20 mouse cellular contexts compared by ENCODE assay signal in the genomic region with DNA sequence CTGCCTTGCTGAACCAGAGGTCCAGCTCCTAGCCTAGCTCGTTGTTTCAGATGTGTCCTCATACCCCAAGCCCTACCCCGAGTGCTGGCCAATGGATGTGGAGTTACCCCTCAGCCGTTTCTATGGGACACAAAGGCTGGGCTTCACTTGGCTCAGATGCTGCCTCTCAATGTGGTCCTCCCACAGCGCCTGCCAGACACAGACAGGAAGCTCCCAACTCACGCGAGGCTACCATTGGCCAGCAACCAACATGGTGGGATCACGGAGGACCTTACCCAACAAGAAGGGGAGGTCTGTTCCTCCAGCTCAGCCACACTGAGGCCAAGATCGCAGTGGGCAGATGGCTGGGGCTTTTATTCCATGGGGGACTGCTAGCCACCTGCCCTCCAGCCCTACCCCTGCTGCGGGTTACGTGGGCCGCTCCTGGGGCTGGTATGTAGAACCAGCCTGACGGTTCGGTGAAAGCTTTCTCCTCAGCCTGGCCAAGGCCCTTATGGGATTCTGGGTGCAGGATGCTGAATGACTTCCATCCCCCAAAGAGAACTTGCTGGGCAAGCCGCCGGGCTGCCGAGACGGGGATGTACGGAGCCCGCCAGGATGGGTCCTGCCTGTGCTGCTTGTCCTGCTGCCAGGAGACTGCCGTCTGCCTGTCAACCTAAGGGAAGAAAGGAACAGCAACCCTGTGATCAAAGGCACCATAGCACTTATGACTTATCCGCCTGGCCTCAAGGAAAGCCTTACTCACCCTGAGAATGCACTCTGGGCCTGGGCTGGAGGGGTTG. TPM values are rescaled to one million over a fixed set of nuclear protein-coding genes. Genes with fewer than 3 reads are reported as not detected.
DNase-seq lines count a peak whose midpoint lies in the region; ATAC-seq and TF ChIP-seq lines count a peak whose summit lies in the region.
"Had no signal": no experiment of that assay in that cellular context is flagged by ENCODE, and none has a peak within 500 bp of the region (broad histone marks: within the 10 kb centered on the region; RNA-seq: fewer than 3 reads in every experiment).

No protein-coding gene starts in this region.

- no peaks in the 10 kb centered on the region for H3K4me1 ChIP-seq in forebrain, embryonic 16.5 days (replicated peaks; ENCODE audit: control insufficient read depth, insufficient read depth, low read length)
- H3K4me1 ChIP-seq in forebrain, embryonic 11.5 days (replicated peaks; ENCODE audit: control insufficient read depth, insufficient read depth, low read length) = no peaks in the 10 kb centered on the region
- H3K4me1 ChIP-seq: heart, embryonic 15.5 days; liver, embryonic 12.5 days had no signal

- H3K27me3 ChIP-seq in forebrain, embryonic 16.5 days (replicated peaks; ENCODE audit: control insufficient read depth, insufficient read depth, low read length) = no peaks in the 10 kb centered on the region
- H3K27me3 ChIP-seq in forebrain, embryonic 11.5 days (ENCODE audit: control insufficient read depth, insufficient read depth, low read length) = no peaks in the 10 kb centered on the region
- H3K27me3 ChIP-seq: heart, embryonic 15.5 days; liver, embryonic 12.5 days; neural tube, embryonic 13.5 days had no signal

- peaks cover 10% of the 10 kb centered on the region for H3K36me3 ChIP-seq in forebrain, embryonic 16.5 days (ENCODE audit: control insufficient read depth, insufficient read depth)
- H3K36me3 ChIP-seq in forebrain, embryonic 11.5 days (ENCODE audit: control insufficient read depth, insufficient read depth, low read length) = peaks cover 5% of the 10 kb centered on the region; the same call in 1 of the 2 replicates

- H3K4me3 ChIP-seq in forebrain, embryonic 16.5 days (replicated peaks; ENCODE audit: low read length) = no peak overlapping the region
- H3K4me3 ChIP-seq in forebrain, embryonic 11.5 days (ENCODE audit: low read depth, low read length) = no peak overlapping the region
- no peak overlapping the region for H3K4me3 ChIP-seq in layer of hippocampus, adult 2 months
- H3K4me3 ChIP-seq: erythroblast, embryonic 14.5 days; heart, embryonic 15.5 days; liver, embryonic 12.5 days; neural tube, embryonic 13.5 days had no signal

- H3K9me3 ChIP-seq in forebrain, embryonic 16.5 days (ENCODE audit: control insufficient read depth, low read length) = no peaks in the 10 kb centered on the region
- no peaks in the 10 kb centered on the region for H3K9me3 ChIP-seq in forebrain, embryonic 11.5 days (ENCODE audit: control insufficient read depth, low read length)
- H3K9me3 ChIP-seq: heart, embryonic 15.5 days; liver, embryonic 12.5 days; neural tube, embryonic 13.5 days had no signal

- no peak overlapping the region for H3K4me2 ChIP-seq in forebrain, embryonic 16.5 days (ENCODE audit: low read length)
- no peak overlapping the region for H3K4me2 ChIP-seq in forebrain, embryonic 11.5 days (ENCODE audit: low read depth, low read length, severe bottlenecking)
- H3K4me2 ChIP-seq: heart, embryonic 15.5 days; liver, embryonic 12.5 days; lung, embryonic 14.5 days; neural tube, embryonic 13.5 days had no signal

- peak; percentile 38; the same call in 1 of the 2 replicates for ATAC-seq in forebrain, embryonic 16.5 days
- no peak for ATAC-seq in forebrain, embryonic 11.5 days (replicated peaks; ENCODE audit: low FRiP score)
- ATAC-seq: liver, embryonic 12.5 days had no signal

- 87% methylated on average over 21 of the region's 21 CpGs for WGBS in forebrain, embryonic 16.5 days
- 93% methylated on average over 21 of the region's 21 CpGs for WGBS in forebrain, embryonic 11.5 days

- no peak overlapping the region for H3K9ac ChIP-seq in forebrain, embryonic 16.5 days (replicated peaks; ENCODE audit: low read depth, low read length)
- no peak overlapping the region for H3K9ac ChIP-seq in forebrain, embryonic 11.5 days (ENCODE audit: low read length)
- H3K9ac ChIP-seq: heart, embryonic 15.5 days; liver, embryonic 12.5 days; lung, embryonic 14.5 days; neural tube, embryonic 13.5 days had no signal

- TF ChIP-seq CTCF in layer of hippocampus, adult 2 months (conservative IDR thresholded peaks at IDR 0.05) = no peak

- H3K27ac ChIP-seq in forebrain, embryonic 16.5 days (ENCODE audit: low read length) = no peak overlapping the region
- no peak overlapping the region for H3K27ac ChIP-seq in forebrain, embryonic 11.5 days (ENCODE audit: low read depth, low read length)
- no peak overlapping the region; the same call in 1 of the 2 replicates for H3K27ac ChIP-seq in layer of hippocampus, adult 2 months
- H3K27ac ChIP-seq: heart, embryonic 15.5 days; liver, embryonic 12.5 days; macrophage; neural tube, embryonic 13.5 days had no signal

- no peak for DNase-seq in forebrain, embryonic 11.5 days (ENCODE audit: low spot score)
- DNase-seq in layer of hippocampus, postnatal 14 days (ENCODE audit: low spot score in 2 of 2) = peak; percentile 45 to 51
- DNase-seq in layer of hippocampus, adult 2 months (ENCODE audit: low spot score in 2 of 2) = no peak
- peak; percentile 65 to 72 for DNase-seq in right cerebral cortex, postnatal 10 days (ENCODE audit: low spot score in 2 of 2)
- no peak for DNase-seq in right cerebral cortex, postnatal 36 days (ENCODE audit: low spot score in 2 of 2)
- no peak for DNase-seq in T-cell, adult 2 months (ENCODE audit: low spot score)
- DNase-seq: B cell, adult 2 months; gastrocnemius, postnatal 10 days; heart, adult 18-20 months; kidney, adult 11 months; kidney, postnatal 14 days; layer of hippocampus, adult 9-11 months; lung, embryonic 14.5 days; thymus, postnatal 36 days had no signal

RNA-seq across cellular contexts. Expression of a gene that starts 8.5 kb away (rescaled TPM):
- 51.7 and 52.6 TPM in 2 replicates for polyA plus RNA-seq in forebrain, embryonic 16.5 days (2015; fragmentation: Nextera tagmentation; extraction: Ambion mirVana)
- 25.0 and 31.4 TPM in 2 replicates for polyA plus RNA-seq in forebrain, embryonic 11.5 days (2014; fragmentation: Nextera tagmentation; extraction: Ambion mirVana)
- total RNA-seq in layer of hippocampus, postnatal 14 days (2021) = 10 to 100 TPM; 34.4 to 38.2 TPM
- total RNA-seq in layer of hippocampus, adult 2 months (2021) = 10 to 100 TPM; 33.8 to 35.6 TPM

RNA-seq across cellular contexts. Expression of a gene that starts 16.6 kb away (rescaled TPM):
- 6.7 and 8.0 TPM in 2 replicates for polyA plus RNA-seq in forebrain, embryonic 16.5 days (2015; fragmentation: Nextera tagmentation; extraction: Ambion mirVana)
- polyA plus RNA-seq in forebrain, embryonic 11.5 days (2014; fragmentation: Nextera tagmentation; extraction: Ambion mirVana) = 5.3 and 5.9 TPM in 2 replicates
- total RNA-seq in layer of hippocampus, postnatal 14 days (2021) = 10 to 100 TPM; 13.0 to 13.1 TPM
- 10 to 100 TPM; 12.2 to 12.8 TPM for total RNA-seq in layer of hippocampus, adult 2 months (2021)

RNA-seq across cellular contexts. Expression of a gene that starts 16.7 kb away (rescaled TPM):
- 59.4 and 60.6 TPM in 2 replicates for polyA plus RNA-seq in forebrain, embryonic 16.5 days (2015; fragmentation: Nextera tagmentation; extraction: Ambion mirVana)
- polyA plus RNA-seq in forebrain, embryonic 11.5 days (2014; fragmentation: Nextera tagmentation; extraction: Ambion mirVana) = 107 and 108 TPM in 2 replicates
- 10 to 100 TPM; 68.8 to 72.5 TPM for total RNA-seq in layer of hippocampus, postnatal 14 days (2021)
- total RNA-seq in layer of hippocampus, adult 2 months (2021) = 10 to 100 TPM; 72.3 to 74.1 TPM

RNA-seq across cellular contexts. Expression of a gene that starts 20.3 kb away (rescaled TPM):
- 1.6 and 1.7 TPM in 2 replicates for polyA plus RNA-seq in forebrain, embryonic 16.5 days (2015; fragmentation: Nextera tagmentation; extraction: Ambion mirVana)
- polyA plus RNA-seq in forebrain, embryonic 11.5 days (2014; fragmentation: Nextera tagmentation; extraction: Ambion mirVana) = 2.1 TPM in 2 replicates
- total RNA-seq in layer of hippocampus, postnatal 14 days (2021) = 10 to 100 TPM; 43.2 to 44.3 TPM
- 10 to 100 TPM; 62.8 to 67.6 TPM for total RNA-seq in layer of hippocampus, adult 2 months (2021)

RNA-seq across cellular contexts. Expression of a gene that starts 43.1 kb away (rescaled TPM):
- 29.1 and 33.4 TPM in 2 replicates for polyA plus RNA-seq in forebrain, embryonic 16.5 days (2015; fragmentation: Nextera tagmentation; extraction: Ambion mirVana)
- polyA plus RNA-seq in forebrain, embryonic 11.5 days (2014; fragmentation: Nextera tagmentation; extraction: Ambion mirVana) = 22.4 and 23.0 TPM in 2 replicates
- 10 to 100 TPM; 29.4 to 30.6 TPM for total RNA-seq in layer of hippocampus, postnatal 14 days (2021)
- 10 to 100 TPM; 27.3 to 29.4 TPM for total RNA-seq in layer of hippocampus, adult 2 months (2021)

Comparison
In these comparisons a context has a peak if more than half of its experiments do, and no peak if none do; other contexts are left out.
1. DNase-seq: peak in layer of hippocampus, postnatal 14 days (2 of 2) and right cerebral cortex, postnatal 10 days (2 of 2); none in forebrain, embryonic 11.5 days (single experiment), layer of hippocampus, adult 2 months (0 of 2), right cerebral cortex, postnatal 36 days (0 of 2) and T-cell, adult 2 months (single experiment).